Mouse (Mus musculus) lung, embryonic 15.5 days (tissue): ENCODE measurements around the gene Tbx19. TPM values are rescaled to one million over a fixed set of nuclear protein-coding genes. Genes with fewer than 3 reads are reported as not detected.

ENCODE experiments used
- ATAC-seq: fragments of 200-750 bp; cut with Nextera tagmentation; 2 replicates; pipeline ENCODE4 v1.8.0; 2017; ENCODE audit warnings: moderate number of reproducible peaks, borderline replicate concordance; ENCODE audit not compliant: low FRiP score, low TSS enrichment; ENCODE audit errors: extremely low read depth
- H3K27ac ChIP-seq: fragments of 300-500 bp; sonication (generic); 2 replicates; pipeline ENCODE4 v1.5.1; 2015; ENCODE audit warnings: moderate library complexity, mild to moderate bottlenecking, inconsistent platforms
- H3K27me3 ChIP-seq: fragments of 300-500 bp; sonication (generic); 2 replicates; pipeline ENCODE4 v1.6.1; 2015; ENCODE audit warnings: inconsistent platforms
- H3K36me3 ChIP-seq: fragments of 300-500 bp; sonication (generic); 2 replicates; pipeline ENCODE4 v1.6.1; 2015; ENCODE audit warnings: inconsistent platforms
- H3K4me1 ChIP-seq: fragments of 300-500 bp; sonication (generic); 2 replicates; pipeline ENCODE4 v1.6.1; 2015; ENCODE audit warnings: inconsistent platforms
- H3K4me2 ChIP-seq: fragments of 300-500 bp; sonication (generic); 2 replicates; pipeline ENCODE4 v1.6.1; 2015; ENCODE audit warnings: inconsistent platforms, mild to moderate bottlenecking, moderate library complexity
- H3K4me3 ChIP-seq: fragments of 300-500 bp; sonication (generic); 2 replicates; pipeline ENCODE4 v1.5.1; 2015; ENCODE audit warnings: mild to moderate bottlenecking, inconsistent platforms
- H3K9ac ChIP-seq: fragments of 300-500 bp; sonication (generic); 2 replicates; pipeline ENCODE4 v1.6.1; 2015; ENCODE audit warnings: inconsistent platforms
- H3K9me3 ChIP-seq: fragments of 300-500 bp; sonication (generic); 2 replicates; pipeline ENCODE4 v1.6.1; 2016; ENCODE audit warnings: inconsistent platforms
- WGBS: fragments of 180-500 bp; shearing (Covaris S2); methylation state at CpG from one replicate; pipeline ENCODE4 v1.1.7; 2015; 5-methylcytosine and 5-hydroxymethylcytosine counted together
- polyA plus RNA-seq: library from polyadenylated mRNA; unstranded; fragments of >200 nt; fragmentation: Nextera tagmentation; extraction: Ambion mirVana; gene quantifications from 2 replicates; pipeline ENCODE4 v1.2.1, GENCODE M21; 2015

Tbx19 gene
- 0.05 TPM in 1 of 2 replicates, not detected in the other for polyA plus RNA-seq

DNA sequence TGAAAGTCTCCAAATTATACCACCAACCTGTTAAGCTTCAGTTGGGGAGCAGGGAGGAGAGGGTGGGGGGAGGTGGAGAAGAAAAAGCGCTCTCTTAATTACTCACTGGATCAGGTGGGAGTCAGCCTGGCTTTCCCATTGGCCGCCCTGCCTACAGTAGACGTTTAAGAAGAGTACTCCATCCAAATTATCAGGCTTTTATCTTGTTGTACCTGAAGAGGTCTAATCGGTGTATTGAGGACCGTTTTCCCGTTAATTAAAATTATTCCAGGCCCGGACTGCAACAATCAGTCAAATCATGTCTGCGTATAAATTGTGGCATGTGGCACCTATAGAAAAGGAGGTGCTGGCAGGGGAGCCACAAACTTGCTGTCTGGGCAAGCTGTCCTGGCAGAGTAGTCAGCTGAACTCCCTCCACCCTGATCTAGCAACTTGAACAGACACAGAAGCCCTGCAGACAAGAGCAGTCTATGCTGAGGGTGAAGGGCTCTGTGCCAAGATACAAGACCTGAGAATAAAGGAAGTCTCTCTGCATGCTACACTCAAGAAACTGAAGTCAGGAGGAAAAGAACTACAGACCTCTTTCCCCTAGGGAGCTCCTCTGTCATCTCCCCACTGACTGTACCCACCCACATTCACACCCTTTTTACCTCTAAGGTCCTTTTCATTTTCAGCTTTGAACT, at the start of gene Tbx19:
TSS of gene Tbx19 (minus strand) at position 51 of the 683 bp plus-strand sequence.
- Histone ChIP-seq H3K4me1 (no peaks in the 10 kb centered on the region), H3K9ac (no peak within 1 kb of the TSS), H3K4me2 (no peak within 1 kb of the TSS), H3K36me3 (no peaks in the 10 kb centered on the region), H3K27ac (no peak within 1 kb of the TSS), H3K27me3 (no peaks in the 10 kb centered on the region), H3K9me3 (no peaks in the 10 kb centered on the region), H3K4me3 (no peak within 1 kb of the TSS)
- 68% methylated on average over 8 of the region's 8 CpGs for WGBS
- ATAC-seq = no peak

DNA sequence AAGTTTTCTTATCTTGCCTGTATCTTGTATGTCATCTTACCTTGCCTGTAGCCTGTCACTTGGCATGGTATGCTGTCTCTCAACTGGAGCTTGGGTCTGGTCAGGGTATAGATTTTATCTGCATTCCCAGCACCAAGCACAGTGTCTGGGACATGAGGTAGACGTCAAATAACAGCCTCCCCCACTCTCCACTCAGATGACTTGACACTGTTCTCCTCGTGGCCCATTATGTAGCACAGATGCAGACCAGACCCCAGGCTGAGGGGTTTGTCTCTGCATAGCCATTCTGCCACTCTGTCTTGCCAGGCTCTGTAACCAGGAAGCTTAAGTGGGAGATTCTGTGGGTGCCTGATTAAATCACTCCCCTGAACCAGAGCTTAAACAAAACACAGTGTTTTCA, 45.0 kb upstream of the Tbx19 start:
- 4% methylated on average over 2 of the region's 2 CpGs for WGBS
- no peak overlapping the region for H3K4me3 ChIP-seq
- no peaks in the 10 kb centered on the region for H3K27me3 ChIP-seq
- H3K27ac ChIP-seq = no peak overlapping the region
- H3K9me3 ChIP-seq = no peaks in the 10 kb centered on the region
- H3K4me2 ChIP-seq = no peak overlapping the region
- ATAC-seq = no peak
- no peak overlapping the region for H3K9ac ChIP-seq
- no peaks in the 10 kb centered on the region for H3K4me1 ChIP-seq
- no peaks in the 10 kb centered on the region for H3K36me3 ChIP-seq

DNA sequence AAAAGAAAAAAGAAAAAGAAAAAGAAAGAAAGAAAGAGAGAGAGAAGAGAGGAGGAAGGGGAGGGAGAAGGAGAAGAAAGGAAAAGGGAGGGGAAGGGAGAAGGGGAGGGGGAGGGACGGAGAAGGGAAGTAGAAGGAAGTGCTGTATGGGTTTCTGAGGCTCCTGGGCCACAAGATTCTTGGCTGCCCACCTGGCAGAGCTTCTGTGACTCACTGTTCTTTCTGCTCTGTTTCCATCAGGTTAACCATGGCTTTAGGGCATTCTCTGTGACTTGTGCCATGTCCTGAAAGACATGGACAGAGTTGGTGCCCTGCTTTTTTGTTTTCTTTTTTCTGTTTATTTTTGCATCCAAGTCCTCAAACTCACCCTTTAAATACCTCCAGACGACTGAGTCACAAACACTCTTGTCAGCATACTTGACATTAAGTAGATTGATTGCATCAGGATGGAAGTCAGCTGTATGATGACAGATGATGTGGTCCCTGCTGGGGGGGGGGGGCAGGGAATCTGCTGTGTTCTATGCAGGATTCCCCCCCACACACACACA, 43.0 kb upstream of the Tbx19 start:
- 19% methylated on average over 2 of the region's 2 CpGs for WGBS
- Histone ChIP-seq H3K27me3 (no peaks in the 10 kb centered on the region), H3K36me3 (no peaks in the 10 kb centered on the region), H3K4me2 (no peak overlapping the region), H3K4me1 (no peaks in the 10 kb centered on the region), H3K9ac (no peak overlapping the region), H3K9me3 (no peaks in the 10 kb centered on the region), H3K27ac (no peak overlapping the region), H3K4me3 (no peak overlapping the region)
- ATAC-seq = no peak

DNA sequence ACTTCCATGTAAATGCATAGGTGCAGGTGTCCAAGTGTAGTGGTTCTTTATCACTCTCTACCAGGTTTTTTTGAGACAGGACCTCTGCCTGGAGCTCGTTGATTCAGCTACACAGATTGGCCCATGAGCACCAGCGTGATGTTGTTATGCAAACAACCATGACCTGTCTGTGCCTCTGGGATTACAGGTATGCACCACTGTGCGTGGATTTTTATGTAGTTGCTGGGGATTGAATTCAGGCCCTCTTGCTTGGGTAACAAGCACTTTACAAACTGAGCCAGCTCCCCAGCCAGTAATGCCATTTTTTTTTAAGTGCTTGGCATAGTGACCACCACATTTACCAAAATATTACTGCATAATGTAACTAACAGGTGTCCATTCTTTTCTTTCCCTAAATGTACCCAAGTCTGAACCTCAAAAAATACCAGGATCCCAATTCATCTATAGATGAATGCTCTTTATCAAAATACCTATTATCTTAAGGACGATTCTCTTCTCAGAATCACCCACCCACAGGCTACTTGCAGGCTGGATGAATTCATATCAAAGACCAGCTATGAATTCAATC, 41.0 kb upstream of the Tbx19 start:
- H3K27me3 ChIP-seq = no peaks in the 10 kb centered on the region
- WGBS = 60% methylated on average over 4 of the region's 4 CpGs
- ATAC-seq = no peak
- H3K36me3 ChIP-seq = no peaks in the 10 kb centered on the region
- H3K4me1 ChIP-seq = no peaks in the 10 kb centered on the region
- no peak overlapping the region for H3K27ac ChIP-seq
- no peaks in the 10 kb centered on the region for H3K9me3 ChIP-seq
- no peak overlapping the region for H3K4me3 ChIP-seq
- H3K4me2 ChIP-seq = no peak overlapping the region
- H3K9ac ChIP-seq = no peak overlapping the region

DNA sequence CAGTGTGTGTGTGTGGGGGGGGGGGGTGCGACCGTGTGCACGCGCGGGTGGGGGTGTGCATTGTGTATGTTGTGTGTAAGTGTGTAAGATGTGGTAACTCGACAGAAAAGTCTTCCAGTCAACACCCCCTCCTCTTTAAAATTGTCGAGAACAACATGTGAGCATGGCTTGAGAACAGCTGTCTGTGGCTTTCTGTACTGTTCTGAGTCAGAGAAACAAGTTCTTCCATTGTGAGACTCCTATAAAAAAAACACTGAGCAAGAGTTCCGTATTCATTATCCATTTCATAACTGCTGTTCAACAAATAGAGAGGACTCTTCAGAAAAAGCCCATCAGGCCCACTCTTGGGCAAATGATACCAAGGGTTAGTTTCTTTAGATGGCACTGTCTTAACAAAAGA, 40.2 kb upstream of the Tbx19 start:
- H3K4me3 ChIP-seq = no peak overlapping the region
- H3K36me3 ChIP-seq = no peaks in the 10 kb centered on the region
- H3K27me3 ChIP-seq = no peaks in the 10 kb centered on the region
- ATAC-seq = no peak
- H3K4me1 ChIP-seq = no peaks in the 10 kb centered on the region
- H3K4me2 ChIP-seq = no peak overlapping the region
- H3K9me3 ChIP-seq = no peaks in the 10 kb centered on the region
- 47% methylated on average over 8 of the region's 8 CpGs for WGBS
- no peak overlapping the region for H3K9ac ChIP-seq
- no peak overlapping the region for H3K27ac ChIP-seq

DNA sequence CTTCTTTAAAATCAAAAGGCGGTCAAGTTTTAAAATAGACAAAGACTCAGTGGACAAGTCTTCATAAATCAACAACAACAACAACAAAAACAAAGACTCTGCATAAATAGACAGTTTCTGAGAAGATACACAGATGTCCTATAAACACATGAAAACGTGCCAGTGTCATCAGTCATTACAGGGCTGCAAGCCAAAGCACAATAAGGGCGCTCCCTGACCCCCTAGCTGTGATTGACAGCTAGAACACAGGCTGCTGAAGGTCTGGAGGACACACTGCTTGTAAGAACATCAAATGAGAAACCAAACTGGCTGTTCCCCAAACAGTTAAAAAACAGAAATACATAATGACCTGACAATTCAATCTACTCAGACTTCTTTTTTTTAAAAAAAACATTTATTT, 39.1 kb upstream of the Tbx19 start:
- 51% methylated on average over 3 of the region's 3 CpGs for WGBS
- no peaks in the 10 kb centered on the region for H3K27me3 ChIP-seq

DNA sequence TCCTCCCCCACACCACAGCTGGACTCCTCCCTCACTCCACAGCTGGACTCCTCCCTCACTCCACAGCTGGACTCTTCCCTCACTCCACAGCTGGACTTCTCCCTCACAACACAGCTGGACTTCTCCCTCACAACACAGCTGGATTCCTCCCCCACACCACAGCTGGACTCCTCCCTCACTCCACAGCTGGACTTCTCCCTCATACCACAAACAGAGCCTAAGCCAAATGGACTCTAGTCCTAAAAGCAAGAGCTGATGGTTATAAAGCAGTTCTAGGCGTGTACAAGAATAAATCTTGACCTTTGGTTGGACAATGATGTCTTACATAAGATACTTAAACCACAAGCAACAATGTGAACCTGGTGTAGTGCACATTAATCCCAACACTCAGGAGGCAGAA, 38.4 kb upstream of the Tbx19 start:
- ATAC-seq = no peak
- H3K9ac ChIP-seq = no peak overlapping the region
- H3K9me3 ChIP-seq = no peaks in the 10 kb centered on the region
- no peak overlapping the region for H3K27ac ChIP-seq
- peaks cover 6% of the 10 kb centered on the region; the same call in 1 of the 2 replicates for H3K4me1 ChIP-seq
- no peak overlapping the region for H3K4me2 ChIP-seq
- 49% methylated on average over 1 of the region's 1 CpGs for WGBS
- no peaks in the 10 kb centered on the region for H3K27me3 ChIP-seq
- no peak overlapping the region for H3K4me3 ChIP-seq
- H3K36me3 ChIP-seq = no peaks in the 10 kb centered on the region

More for the DNA sequence above, 39.1 kb upstream of the Tbx19 start:
- no peaks in the 10 kb centered on the region for H3K9me3 ChIP-seq
- H3K4me3 ChIP-seq = no peak overlapping the region
- H3K4me2 ChIP-seq = no peak overlapping the region
- H3K4me1 ChIP-seq = peaks cover 4% of the 10 kb centered on the region; the same call in 1 of the 2 replicates
- no peaks in the 10 kb centered on the region for H3K36me3 ChIP-seq
- no peak for ATAC-seq
- no peak overlapping the region for H3K9ac ChIP-seq
- H3K27ac ChIP-seq = no peak overlapping the region

DNA sequence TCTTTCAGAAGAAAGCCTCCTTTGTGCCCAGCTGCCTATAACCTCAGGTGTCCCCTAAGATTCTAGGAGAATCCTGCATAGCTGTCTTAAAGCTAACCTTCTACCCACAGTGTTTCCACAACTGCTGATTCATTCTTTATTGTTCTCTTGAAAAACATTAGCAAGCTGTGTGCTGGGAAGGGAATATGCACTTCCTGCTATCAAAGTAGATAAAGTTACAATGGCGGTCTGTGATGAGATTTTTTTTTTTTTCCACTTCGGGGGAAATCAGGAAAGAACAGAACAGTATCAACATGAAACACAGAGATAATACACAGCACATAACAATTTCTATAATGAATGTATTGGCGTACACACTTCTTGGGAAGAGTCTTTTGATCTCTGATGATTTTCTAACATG, 37.3 kb upstream of the Tbx19 start:
- Histone ChIP-seq H3K9me3 (no peaks in the 10 kb centered on the region), H3K4me3 (no peak overlapping the region), H3K9ac (no peak overlapping the region), H3K36me3 (no peaks in the 10 kb centered on the region), H3K27ac (no peak overlapping the region), H3K4me2 (no peak overlapping the region), H3K27me3 (no peaks in the 10 kb centered on the region), H3K4me1 (peaks cover 12% of the 10 kb centered on the region; the same call in 1 of the 2 replicates)
- ATAC-seq = no peak
- 40% methylated on average over 3 of the region's 3 CpGs for WGBS

DNA sequence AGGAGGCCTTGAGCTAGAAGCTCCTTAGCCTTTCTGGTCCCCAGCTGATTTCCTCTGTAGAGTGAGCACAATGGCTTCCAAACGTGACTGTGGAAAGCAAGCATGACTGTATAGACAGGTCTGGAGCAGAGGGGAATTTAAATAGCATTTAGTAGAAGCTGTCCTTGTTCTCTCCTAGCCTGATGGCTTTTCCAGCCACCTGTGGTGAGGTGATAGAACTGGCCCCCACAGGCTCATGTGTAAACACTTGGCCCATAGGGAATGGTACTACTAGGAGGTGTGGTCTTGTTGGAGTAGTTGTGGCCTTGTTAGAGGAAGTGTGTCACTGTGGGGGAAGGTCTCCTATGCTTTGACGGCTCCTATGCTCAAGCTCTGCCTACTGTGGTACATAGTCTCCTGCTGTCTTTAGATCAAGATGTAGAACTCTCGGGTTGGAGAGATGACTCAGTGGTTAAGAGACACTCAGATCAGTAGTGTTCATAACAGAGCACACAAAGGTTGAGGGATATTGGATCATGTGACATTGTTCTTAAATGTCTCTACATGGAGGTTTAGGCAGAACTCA, 34.9 kb upstream of the Tbx19 start:
- Histone ChIP-seq H3K9ac (no peak overlapping the region), H3K4me1 (peaks cover 16% of the 10 kb centered on the region; the same call in 1 of the 2 replicates), H3K4me2 (no peak overlapping the region), H3K27me3 (no peaks in the 10 kb centered on the region), H3K27ac (no peak overlapping the region), H3K36me3 (no peaks in the 10 kb centered on the region), H3K9me3 (no peaks in the 10 kb centered on the region), H3K4me3 (no peak overlapping the region)
- ATAC-seq = no peak
- 57% methylated on average over 3 of the region's 3 CpGs for WGBS

DNA sequence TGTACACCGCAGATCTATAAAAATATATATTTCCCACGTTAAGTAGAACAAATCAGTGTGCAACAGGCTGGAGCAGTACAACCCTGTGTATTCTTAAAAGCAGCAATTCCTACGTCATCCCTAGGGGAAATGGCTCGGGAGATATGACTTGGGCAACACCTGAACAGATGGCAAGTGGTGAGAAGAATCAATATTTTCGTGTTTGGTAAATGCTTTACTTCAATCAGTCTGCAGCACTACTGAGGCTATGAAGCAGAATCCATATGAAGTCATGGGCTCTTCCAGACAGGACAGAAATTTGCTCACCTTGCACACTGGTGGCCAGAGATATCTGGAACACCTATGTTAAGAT, 34.1 kb upstream of the Tbx19 start:
- H3K4me1 ChIP-seq = peaks cover 16% of the 10 kb centered on the region; the same call in 1 of the 2 replicates
- H3K4me3 ChIP-seq = peak overlapping the region; percentile 63
- H3K36me3 ChIP-seq = no peaks in the 10 kb centered on the region
- H3K27me3 ChIP-seq = no peaks in the 10 kb centered on the region
- H3K9ac ChIP-seq = peak overlapping the region; percentile 69
- WGBS = 8% methylated on average over 5 of the region's 5 CpGs
- H3K4me2 ChIP-seq = peak overlapping the region; percentile 85
- H3K9me3 ChIP-seq = no peaks in the 10 kb centered on the region
- no peak; the same call in 1 of the 2 replicates for ATAC-seq
- H3K27ac ChIP-seq = peak overlapping the region; percentile 91

DNA sequence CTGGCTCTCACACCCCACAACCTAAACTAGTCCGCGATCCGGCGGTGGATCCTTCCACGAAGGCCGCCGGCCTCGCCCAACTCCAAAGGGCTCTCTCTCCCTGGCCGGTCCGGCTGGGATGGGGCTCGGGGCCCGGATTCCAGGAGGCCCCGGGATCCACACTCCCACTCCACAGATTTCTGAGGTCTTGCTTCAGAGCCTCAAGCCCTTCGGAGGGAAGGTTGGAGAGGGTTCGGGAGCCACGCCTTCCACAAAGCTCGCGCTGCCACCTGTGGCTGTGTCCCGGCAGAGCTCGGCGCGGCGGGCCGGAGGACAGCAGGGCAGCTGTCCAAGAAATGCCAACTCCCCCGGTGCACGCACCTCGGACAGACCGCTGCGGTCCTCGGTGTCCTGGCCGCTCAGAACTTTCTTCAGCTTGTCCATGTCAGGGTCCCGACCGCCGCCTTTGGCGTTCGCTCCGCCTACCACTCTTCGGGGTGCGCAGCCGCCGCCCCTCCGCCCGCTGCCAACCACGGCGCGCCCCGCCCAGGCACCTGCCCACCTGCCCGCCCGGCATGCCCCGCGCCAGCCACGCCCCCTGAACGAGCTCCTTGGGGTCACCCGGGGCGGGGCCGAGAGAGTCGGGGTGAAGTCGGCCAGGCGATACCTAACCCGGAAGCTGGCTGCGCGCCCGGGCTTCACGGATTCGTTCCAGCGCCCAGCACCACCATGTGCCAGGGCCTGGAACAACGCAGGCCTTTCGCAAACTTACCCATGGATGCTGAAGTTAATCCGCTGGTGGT, 33.5 kb upstream of the Tbx19 start, which contains the start of gene Sft2d2:
TSS of gene Sft2d2 (minus strand) at position 559 of the 782 bp plus-strand sequence.
- no peaks in the 10 kb centered on the region for H3K9me3 ChIP-seq
- H3K4me2 ChIP-seq = peak within 1 kb of the TSS; percentile 85
- peak within 1 kb of the TSS; percentile 69 for H3K9ac ChIP-seq
- peak within 1 kb of the TSS; percentile 91 for H3K27ac ChIP-seq
- peak within 1 kb of the TSS; percentile 63 for H3K4me3 ChIP-seq
- no peaks in the 10 kb centered on the region for H3K36me3 ChIP-seq
- H3K27me3 ChIP-seq = no peaks in the 10 kb centered on the region
- ATAC-seq = peak; percentile 93
- peaks cover 16% of the 10 kb centered on the region; the same call in 1 of the 2 replicates for H3K4me1 ChIP-seq
- WGBS = under 1% methylated on average over 69 of the region's 69 CpGs
